Mouse (Mus musculus) stomach, postnatal 0 days (tissue): ENCODE measurements at regions not wholly inside any gene's neighbourhood (a gene's known extent, or its start where the extent isn't known, plus 50 kb on each side); places are given as distances from the start of the nearest gene placed in this dataset.

Source experiments
- CTCF ChIP-seq: IDR thresholded peaks from 2 replicates; pipeline ENCODE4 v1.5.1; 2016; ENCODE audit warnings: antibody characterized with exemption, low read depth, mild to moderate bottlenecking, moderate library complexity
- EP300 ChIP-seq: optimal IDR thresholded peaks from 2 replicates; pipeline ENCODE3; 2016; ENCODE audit warnings: antibody characterized with exemption

DNA sequence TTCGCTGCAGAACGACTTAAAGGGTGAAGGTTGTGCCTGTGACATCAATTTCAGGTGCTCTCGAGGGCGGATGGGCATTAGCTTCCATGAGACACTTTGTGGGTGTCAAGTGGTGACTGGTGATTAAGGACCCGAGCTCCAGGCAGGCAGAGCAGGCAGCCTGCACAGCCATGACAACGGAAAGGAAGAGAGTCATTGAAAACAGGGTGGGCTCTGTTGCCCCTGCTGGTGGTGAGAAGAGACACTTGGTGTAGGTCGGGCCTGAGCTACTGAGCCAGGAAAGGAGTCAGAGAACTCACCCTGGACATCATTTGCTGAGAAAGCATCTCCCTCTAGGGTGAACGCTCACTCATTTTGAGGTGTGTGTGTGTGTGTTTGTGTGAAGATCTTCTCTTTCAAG is 80.1 kb upstream of the Arglu1 start:
- TF ChIP-seq CTCF, result no peak
- no peak for TF ChIP-seq EP300
